Mouse (Mus musculus) stomach, embryonic 14.5 days (tissue): ENCODE data around the gene Dock11. TPM values are rescaled to one million over a fixed set of nuclear protein-coding genes. Genes with fewer than 3 reads are reported as not detected.

ENCODE experiments used
- ATAC-seq: fragments of 200-750 bp; cut with Nextera tagmentation; 2 replicates; pipeline ENCODE4 v1.8.0; 2017; ENCODE audit warnings: low read depth, moderate TSS enrichment; ENCODE audit not compliant: insufficient number of reproducible peaks, insufficient read depth, low FRiP score
- H3K27ac ChIP-seq: fragments of 300-500 bp; sonication (generic); 2 replicates; pipeline ENCODE4 v1.5.1; 2014; ENCODE audit warnings: mild to moderate bottlenecking, low read length, moderate library complexity, mixed read lengths
- H3K27me3 ChIP-seq: fragments of 300-500 bp; sonication (generic); 2 replicates; pipeline ENCODE4 v1.6.1; 2014; ENCODE audit warnings: low read length, control low read depth, mixed read lengths; ENCODE audit not compliant: control insufficient read depth, insufficient read depth
- H3K36me3 ChIP-seq: fragments of 300-500 bp; sonication (generic); 2 replicates; pipeline ENCODE4 v1.6.1; 2014; ENCODE audit warnings: mild to moderate bottlenecking, control low read depth, low read length, moderate library complexity, mixed read lengths; ENCODE audit not compliant: control insufficient read depth, insufficient read depth
- H3K4me1 ChIP-seq: fragments of 300-500 bp; sonication (generic); 2 replicates; pipeline ENCODE4 v1.6.1; 2014; ENCODE audit warnings: low read length, control low read depth, mixed read lengths; ENCODE audit not compliant: control insufficient read depth, insufficient read depth
- H3K4me2 ChIP-seq: fragments of 300-500 bp; sonication (generic); replicated peaks from 2 replicates; pipeline ENCODE4 v1.6.1; 2014; ENCODE audit warnings: low read depth, low read length, control low read depth
- H3K4me3 ChIP-seq: fragments of 300-500 bp; sonication (generic); 2 replicates; pipeline ENCODE4 v1.5.1; 2014; ENCODE audit warnings: low read depth, low read length, control low read depth
- H3K9ac ChIP-seq: fragments of 300-500 bp; sonication (generic); replicated peaks from 2 replicates; pipeline ENCODE4 v1.6.1; 2014; ENCODE audit warnings: low read depth, mild to moderate bottlenecking, control low read depth, low read length, moderate library complexity, mixed read lengths
- H3K9me3 ChIP-seq: fragments of 300-500 bp; sonication (generic); 2 replicates; pipeline ENCODE4 v1.6.1; 2016; ENCODE audit warnings: low read depth, low read length, control low read depth; ENCODE audit not compliant: control insufficient read depth
- WGBS: fragments of 180-500 bp; shearing (Covaris S2); extraction: QIAGEN DNeasy Blood & Tissue Kit; methylation state at CpG from one replicate; pipeline ENCODE4 v1.1.7; 2014; 5-methylcytosine and 5-hydroxymethylcytosine counted together
- polyA plus RNA-seq: library from polyadenylated mRNA; unstranded; fragments of >200 nt; fragmentation: Nextera tagmentation; extraction: Ambion mirVana; gene quantifications from 2 replicates; pipeline ENCODE4 v1.2.1, GENCODE M21; 2014

Gene Dock11
- polyA plus RNA-seq, 1 experiment from 2014 or later = 24.9 TPM

DNA sequence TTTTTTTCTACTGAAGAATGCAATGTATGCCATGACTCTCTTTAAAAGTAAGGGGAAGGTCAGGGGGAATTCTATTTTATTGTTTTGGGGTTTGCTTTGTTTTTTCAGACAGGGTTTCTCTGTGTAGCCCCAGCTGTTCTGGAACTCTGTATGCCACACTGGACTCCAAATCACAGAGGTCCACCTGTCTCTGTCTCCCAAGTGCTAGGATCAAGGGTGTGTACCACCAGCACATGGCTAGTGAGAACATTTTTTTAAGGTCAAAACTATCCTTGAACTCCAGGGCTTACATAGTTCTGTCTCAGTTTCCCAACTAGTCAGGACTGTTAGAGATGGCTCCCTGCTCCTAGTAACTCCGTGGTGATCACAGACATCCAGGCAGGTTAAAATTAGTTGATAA lies 43.3 kb downstream of the Dock11 start:
- Histone ChIP-seq H3K9me3 (no peaks in the 10 kb centered on the region), H3K9ac (no peak overlapping the region), H3K4me2 (no peak overlapping the region), H3K27me3 (no peaks in the 10 kb centered on the region), H3K36me3 (no peaks in the 10 kb centered on the region), H3K4me1 (no peaks in the 10 kb centered on the region), H3K4me3 (no peak overlapping the region), H3K27ac (no peak overlapping the region)
- 40% methylated on average over 1 of the region's 1 CpGs for WGBS
- no peak for ATAC-seq

DNA sequence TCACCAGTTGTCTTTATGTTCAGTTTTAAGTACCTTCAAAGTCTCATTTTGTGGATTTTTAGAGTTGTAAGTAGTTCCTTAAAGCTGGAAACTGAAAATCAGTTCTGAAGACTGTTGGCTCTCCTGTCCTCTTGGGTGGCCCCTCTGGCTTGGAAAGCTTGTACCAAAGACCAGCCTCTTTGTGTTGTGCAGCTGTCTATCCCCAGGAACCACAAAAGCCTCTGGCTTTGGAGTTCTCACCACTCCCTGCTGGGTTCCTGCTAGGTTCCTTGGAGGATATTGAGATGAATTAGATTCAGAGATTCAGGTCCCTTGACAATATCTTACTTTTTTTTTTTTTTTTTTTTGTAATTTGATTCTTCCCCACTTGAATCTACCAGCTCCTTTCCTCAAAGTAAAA lies 44.3 kb downstream of the Dock11 start:
- Histone ChIP-seq H3K4me1 (no peaks in the 10 kb centered on the region), H3K9me3 (no peaks in the 10 kb centered on the region), H3K4me2 (no peak overlapping the region), H3K27ac (no peak overlapping the region), H3K27me3 (no peaks in the 10 kb centered on the region), H3K4me3 (no peak overlapping the region), H3K36me3 (no peaks in the 10 kb centered on the region), H3K9ac (no peak overlapping the region)
- ATAC-seq = no peak

DNA sequence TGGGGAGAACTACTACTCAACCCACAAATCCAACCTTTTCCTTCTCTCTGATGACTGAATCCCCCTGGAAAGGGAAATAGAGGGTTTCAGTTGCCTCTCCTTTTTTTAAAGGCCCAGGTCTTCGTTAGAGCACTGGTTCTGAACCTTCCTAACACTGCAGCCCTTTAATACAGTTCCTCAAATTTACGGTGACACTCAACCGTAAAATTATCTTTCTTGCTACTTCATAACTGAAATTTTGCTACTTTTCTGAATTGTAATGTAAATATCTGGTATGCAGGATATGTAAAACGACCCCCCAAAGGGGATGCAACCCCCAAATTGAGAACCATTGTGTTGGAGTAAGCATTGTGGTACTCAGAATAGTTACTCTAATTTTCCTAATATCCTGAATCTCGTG lies 49.5 kb downstream of the Dock11 start:
- Histone ChIP-seq H3K4me1 (no peaks in the 10 kb centered on the region), H3K4me2 (no peak overlapping the region), H3K4me3 (no peak overlapping the region), H3K27me3 (no peaks in the 10 kb centered on the region), H3K36me3 (no peaks in the 10 kb centered on the region), H3K9me3 (no peaks in the 10 kb centered on the region), H3K27ac (no peak overlapping the region), H3K9ac (no peak overlapping the region)
- WGBS = 70% methylated on average over 5 of the region's 5 CpGs
- ATAC-seq = no peak

DNA sequence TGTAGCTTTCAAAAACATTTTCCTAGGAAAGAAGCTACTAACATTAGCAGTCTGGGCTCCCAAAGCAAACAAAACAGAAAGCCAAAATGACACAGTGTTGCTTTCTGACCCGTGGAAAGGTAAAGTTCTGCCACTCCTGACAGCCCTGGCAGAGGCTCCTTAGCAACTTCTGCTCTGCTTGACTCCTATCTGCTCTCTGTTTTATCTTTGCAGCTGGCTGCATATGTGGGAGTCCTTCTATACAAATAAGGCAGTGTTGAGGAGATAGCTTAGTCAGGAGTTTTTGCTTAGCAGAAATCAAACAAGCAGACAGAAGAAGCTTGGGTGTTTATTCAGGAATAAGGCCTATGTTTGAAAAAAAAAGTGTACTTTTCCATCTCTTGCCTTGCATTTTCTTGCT lies 57.8 kb downstream of the Dock11 start:
- Histone ChIP-seq H3K9ac (no peak overlapping the region), H3K27ac (no peak overlapping the region), H3K4me1 (no peaks in the 10 kb centered on the region), H3K27me3 (no peaks in the 10 kb centered on the region), H3K4me2 (no peak overlapping the region), H3K36me3 (no peaks in the 10 kb centered on the region), H3K4me3 (no peak overlapping the region), H3K9me3 (no peaks in the 10 kb centered on the region)
- 67% methylated on average over 1 of the region's 1 CpGs for WGBS
- no peak for ATAC-seq

DNA sequence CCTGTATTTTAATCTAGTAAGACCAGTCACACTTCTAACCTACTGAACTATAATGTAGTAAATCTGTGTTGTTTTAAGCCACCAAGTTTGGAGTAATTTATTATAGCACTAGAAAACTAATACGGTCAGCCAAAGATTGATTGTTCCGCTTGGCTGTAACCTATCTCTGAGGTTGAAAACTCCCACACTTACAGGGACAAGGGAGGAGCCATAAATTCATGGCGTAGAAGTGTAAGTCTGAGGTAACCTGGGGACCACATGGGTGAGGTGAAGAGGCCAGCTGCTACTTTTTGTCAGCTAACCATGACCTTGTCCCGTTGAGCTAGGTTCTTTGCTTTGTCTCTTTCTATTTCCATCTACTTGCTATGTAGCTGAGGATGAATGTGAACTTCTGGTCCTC lies 61.5 kb downstream of the Dock11 start:
- Histone ChIP-seq H3K4me2 (no peak overlapping the region), H3K4me1 (no peaks in the 10 kb centered on the region), H3K9ac (no peak overlapping the region), H3K27ac (no peak overlapping the region), H3K4me3 (no peak overlapping the region), H3K36me3 (no peaks in the 10 kb centered on the region), H3K9me3 (no peaks in the 10 kb centered on the region), H3K27me3 (no peaks in the 10 kb centered on the region)
- ATAC-seq = no peak
- WGBS = 70% methylated on average over 4 of the region's 4 CpGs

DNA sequence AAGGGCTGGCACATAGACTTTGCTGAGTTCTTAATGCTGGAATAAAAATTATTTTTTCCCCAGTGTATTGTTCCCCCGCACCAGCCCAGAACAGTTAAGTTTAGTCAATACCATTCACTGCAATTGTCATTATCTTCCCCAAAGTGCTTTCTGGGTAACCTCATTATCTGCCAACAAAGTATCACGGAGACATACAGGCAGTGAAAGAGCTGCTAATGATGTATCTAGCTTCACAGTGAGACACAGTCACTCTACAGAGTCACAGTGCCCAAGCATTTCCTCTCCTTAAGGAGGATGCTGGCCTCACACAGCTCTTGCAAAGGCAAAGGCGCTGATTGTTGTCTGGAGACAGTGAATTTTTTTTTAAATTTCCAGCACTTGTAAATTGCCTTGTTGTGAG lies 63.3 kb downstream of the Dock11 start:
- 72% methylated on average over 3 of the region's 3 CpGs for WGBS
- H3K36me3 ChIP-seq = no peaks in the 10 kb centered on the region
- no peak overlapping the region for H3K9ac ChIP-seq
- no peak for ATAC-seq
- H3K9me3 ChIP-seq = no peaks in the 10 kb centered on the region
- H3K27me3 ChIP-seq = no peaks in the 10 kb centered on the region
- no peak overlapping the region for H3K27ac ChIP-seq
- H3K4me1 ChIP-seq = no peaks in the 10 kb centered on the region
- H3K4me3 ChIP-seq = no peak overlapping the region
- no peak overlapping the region for H3K4me2 ChIP-seq

DNA sequence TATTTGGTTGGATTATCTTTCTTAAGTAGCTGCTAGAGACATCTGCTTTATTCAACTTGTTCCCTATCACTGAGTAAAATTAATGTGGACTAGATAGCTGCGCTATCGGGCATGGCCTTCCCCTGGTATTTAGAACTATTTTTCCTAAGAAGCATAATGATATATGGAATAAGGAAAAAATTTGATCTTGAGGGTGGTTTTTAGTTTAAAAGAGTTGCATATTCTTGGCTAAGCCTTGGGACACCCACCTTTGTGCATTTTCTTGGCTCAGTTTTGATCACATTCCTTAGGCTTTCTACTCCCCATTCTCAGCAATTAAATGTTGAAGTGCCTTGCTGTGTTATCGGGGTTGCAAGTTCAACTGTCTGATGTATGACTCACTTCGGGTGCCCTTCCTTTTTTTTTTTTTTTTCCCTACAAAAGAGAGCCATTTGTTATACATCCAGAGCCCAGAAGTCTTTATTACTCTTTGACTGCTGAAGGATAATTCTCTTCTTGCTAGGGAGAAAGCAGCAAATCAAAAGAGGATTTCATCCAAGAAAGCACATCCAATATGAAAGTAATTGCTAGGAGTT lies 64.0 kb downstream of the Dock11 start:
- no peak overlapping the region for H3K9ac ChIP-seq
- H3K9me3 ChIP-seq = no peaks in the 10 kb centered on the region
- ATAC-seq = no peak
- no peak overlapping the region for H3K27ac ChIP-seq
- no peak overlapping the region for H3K4me2 ChIP-seq
- H3K4me3 ChIP-seq = no peak overlapping the region
- no peaks in the 10 kb centered on the region for H3K4me1 ChIP-seq
- no peaks in the 10 kb centered on the region for H3K27me3 ChIP-seq
- H3K36me3 ChIP-seq = no peaks in the 10 kb centered on the region
- 61% methylated on average over 4 of the region's 4 CpGs for WGBS

DNA sequence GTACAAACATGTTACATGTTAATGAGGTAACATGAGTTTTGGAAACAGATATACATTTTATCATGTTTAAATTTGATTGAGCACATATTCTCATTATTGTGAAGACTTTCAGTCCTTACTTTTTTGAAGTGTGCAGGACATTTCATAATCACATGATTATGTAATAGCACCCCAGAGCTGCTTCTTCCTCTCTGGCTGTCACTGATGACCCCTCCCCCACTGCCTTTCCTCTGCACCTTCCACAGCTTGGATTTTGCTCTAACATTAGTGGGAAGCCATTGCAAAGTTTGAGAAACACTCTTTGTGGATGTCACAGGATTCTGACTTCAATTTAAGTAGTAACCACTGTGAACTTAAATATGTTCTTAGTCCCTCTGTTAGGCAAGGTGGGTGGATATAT lies 67.6 kb downstream of the Dock11 start:
- Histone ChIP-seq H3K9ac (no peak overlapping the region), H3K4me1 (no peaks in the 10 kb centered on the region), H3K27ac (no peak overlapping the region), H3K27me3 (no peaks in the 10 kb centered on the region), H3K36me3 (no peaks in the 10 kb centered on the region), H3K4me3 (no peak overlapping the region), H3K9me3 (no peaks in the 10 kb centered on the region), H3K4me2 (no peak overlapping the region)
- ATAC-seq = no peak

DNA sequence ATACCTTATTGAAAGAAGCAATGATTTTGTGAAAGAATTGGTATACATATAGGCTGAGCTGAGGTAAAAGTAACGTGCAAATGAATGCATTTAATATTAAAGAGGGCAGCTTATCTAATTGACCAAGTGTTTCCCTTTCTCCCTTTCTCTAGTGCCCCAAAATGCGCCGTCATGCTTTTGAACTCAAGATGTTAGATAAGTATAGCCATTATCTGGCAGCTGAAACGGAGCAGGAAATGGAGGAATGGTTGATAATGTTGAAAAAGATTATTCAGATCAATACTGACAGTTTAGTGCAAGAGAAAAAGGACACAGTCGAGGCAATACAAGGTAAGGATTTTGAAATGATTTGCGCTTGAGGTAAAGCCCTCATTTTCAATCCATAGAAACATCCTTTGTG lies 74.5 kb downstream of the Dock11 start:
- H3K27ac ChIP-seq = no peak overlapping the region
- H3K9me3 ChIP-seq = no peaks in the 10 kb centered on the region
- 75% methylated on average over 6 of the region's 6 CpGs for whole genome bisulfite sequencing
- no peaks in the 10 kb centered on the region for H3K36me3 ChIP-seq
- H3K4me2 ChIP-seq = no peak overlapping the region
- H3K9ac ChIP-seq = no peak overlapping the region
- H3K27me3 ChIP-seq = no peaks in the 10 kb centered on the region
- no peak for ATAC-seq
- H3K4me1 ChIP-seq = no peaks in the 10 kb centered on the region
- no peak overlapping the region for H3K4me3 ChIP-seq
